Mouse (Mus musculus) kidney, adult 18-20 months (tissue): ENCODE measurements around the gene Fam210b.

Experiments used
- DNase-seq: peaks from one replicate; pipeline ENCODE4 v3.0.0; 2021

Gene Fam210b

DNA sequence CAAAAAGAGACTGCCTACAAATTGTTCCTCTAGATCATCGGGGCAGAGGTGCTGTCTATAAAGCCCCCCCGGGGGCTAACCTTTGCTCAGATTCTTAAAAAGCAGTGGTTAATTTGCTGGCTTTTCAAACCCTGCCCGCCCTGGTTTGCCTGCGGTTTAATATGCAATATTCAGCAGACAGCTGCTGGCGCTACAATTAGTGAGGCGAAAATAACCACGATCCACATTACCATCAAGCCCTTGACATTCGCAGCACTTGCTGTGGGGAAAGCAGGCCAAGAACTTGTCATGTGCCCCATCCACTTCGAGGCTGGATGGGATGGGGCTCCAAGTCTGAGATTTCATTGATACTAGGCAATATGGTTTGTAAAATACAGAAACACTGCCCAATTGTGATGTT, 7.9 kb downstream of the Fam210b start:
- no peak for DNase-seq

GRCm38 (mm10) chr2:172354761-172355160, 9.4 kb downstream of the Fam210b start:
- DNase-seq, result no peak

GRCm38 (mm10) chr2:172355833-172356232, 10.5 kb downstream of the Fam210b start:
- DNase-seq, result no peak

DNA sequence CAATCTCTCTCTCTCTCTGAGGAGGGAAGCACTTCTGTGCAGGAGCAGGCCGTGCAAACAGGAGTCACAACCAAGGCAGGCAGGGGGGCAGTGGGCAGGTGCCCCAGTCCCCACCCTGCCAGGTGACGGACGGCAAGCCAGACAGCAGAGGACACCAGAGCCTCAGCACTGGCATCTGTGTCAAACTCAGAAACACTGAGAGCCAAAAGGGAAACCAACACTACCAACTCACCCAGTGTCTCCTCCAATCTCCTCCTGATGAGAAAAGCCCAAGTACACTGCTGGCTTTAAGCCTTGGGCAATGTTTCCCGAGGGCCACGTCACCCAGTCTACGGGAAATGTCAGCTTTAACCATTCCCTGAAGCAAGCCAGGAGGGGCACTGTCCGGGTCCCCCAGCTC, 17.8 kb downstream of the Fam210b start:
- DNase-seq, result no peak

GRCm38 (mm10) chr2:172370411-172371223, 25.3 kb downstream of the Fam210b start, which contains the start of the genes Aurka and Cstf1:
Gene Aurka, minus strand, starts transcription at chr2:172370535.
Gene Cstf1, plus strand, starts transcription at chr2:172370681.
- peak; percentile 98 for DNase-seq

DNA sequence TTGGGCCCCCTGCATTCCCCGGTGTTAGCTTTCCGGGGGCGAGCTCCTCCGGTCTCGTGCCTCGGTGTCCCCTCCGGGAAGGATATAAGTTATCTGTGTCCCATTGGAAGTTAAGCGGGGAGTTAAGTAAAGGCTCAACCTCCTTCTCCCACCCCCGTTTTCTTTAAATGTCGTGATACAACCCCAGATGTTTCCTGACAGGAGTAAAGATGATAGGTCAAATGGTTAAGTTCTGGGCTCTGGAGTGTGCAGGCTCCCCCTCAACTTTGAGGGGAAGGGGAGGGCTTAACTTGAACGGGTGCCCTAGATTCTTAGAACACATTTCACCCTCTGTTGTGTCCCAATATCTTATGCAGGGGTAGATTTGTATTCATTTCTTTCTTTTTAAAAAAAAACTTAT, 25.9 kb downstream of the Fam210b start:
- no peak for DNase-seq

DNA sequence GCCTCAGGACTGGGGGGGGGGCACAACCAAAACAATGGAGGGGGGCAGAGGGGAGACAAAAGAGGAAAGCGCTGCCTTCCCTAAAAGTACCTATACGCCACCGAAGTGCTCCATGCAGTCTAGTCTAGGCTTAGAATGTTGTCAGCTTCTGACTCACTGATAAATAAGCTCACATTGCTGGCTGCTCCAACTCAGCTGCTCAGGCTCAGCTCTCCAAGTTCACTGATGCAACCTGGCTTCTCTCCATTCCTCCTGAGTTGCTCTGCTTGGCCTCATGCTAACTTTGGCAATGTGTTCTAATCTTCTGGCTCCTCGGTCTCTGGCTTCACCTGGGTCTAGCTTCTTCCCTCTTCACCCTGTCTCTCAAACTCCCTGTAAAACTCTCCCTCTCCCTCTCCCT, 31.2 kb downstream of the Fam210b start:
- DNase-seq, result no peak

DNA sequence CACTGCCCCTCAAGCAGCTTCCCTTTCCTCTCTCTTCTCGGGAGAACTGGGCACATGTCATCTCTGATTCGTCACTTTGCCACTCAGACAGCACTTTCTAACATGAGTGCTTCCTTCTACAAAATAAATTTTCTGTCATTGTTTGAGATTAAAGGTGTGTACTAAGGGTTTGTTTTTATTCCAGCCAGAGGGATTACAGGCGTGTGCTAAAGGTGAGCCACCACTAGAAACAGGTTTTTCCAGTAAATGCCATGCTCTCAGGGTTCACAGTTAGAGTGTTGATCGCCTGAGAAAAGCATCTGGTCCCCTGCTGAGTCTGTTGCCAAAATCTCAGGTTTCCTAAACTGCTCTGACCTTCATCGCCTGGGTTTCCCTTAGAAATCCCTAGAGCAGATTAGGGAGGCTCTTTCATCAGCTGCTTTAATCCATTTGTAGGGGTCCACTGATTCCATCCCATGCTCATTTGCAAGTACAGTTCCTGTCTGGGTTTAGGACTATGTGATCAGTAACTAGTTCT, 31.7 kb downstream of the Fam210b start:
- no peak for DNase-seq

GRCm38 (mm10) chr2:172378332-172378731, 33.0 kb downstream of the Fam210b start:
- DNase-seq, result peak; percentile 22

- no peak for DNase-seq
Observed at GRCm38 (mm10) chr2:172380513-172380912, 35.1 kb downstream of the Fam210b start.

GRCm38 (mm10) chr2:172381341-172381740, 36.0 kb downstream of the Fam210b start:
- DNase-seq, result no peak

GRCm38 (mm10) chr2:172381898-172382297, 36.5 kb downstream of the Fam210b start:
- DNase-seq, result no peak

GRCm38 (mm10) chr2:172384715-172385114, 39.4 kb downstream of the Fam210b start:
- DNase-seq, result no peak

DNA sequence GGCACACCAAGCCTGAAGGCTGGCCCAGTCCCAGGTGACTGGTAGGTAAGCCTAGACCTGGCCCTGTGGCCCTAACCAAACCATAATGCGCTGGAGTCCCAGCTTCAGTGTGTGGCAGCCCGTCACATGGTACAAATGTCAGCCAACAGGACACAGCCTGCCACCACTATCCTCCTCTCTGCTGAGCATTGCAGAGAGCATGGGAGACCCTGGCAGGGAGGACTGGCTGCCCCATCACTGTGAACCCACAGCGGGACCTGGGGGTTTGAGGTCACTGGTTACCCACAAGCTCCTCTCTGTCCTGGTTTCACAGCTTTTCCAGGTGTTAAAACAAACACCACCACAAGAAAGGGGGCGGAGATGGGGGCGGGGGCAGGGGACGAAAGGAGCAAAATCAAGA, 45.0 kb downstream of the Fam210b start:
- DNase-seq, result no peak

DNA sequence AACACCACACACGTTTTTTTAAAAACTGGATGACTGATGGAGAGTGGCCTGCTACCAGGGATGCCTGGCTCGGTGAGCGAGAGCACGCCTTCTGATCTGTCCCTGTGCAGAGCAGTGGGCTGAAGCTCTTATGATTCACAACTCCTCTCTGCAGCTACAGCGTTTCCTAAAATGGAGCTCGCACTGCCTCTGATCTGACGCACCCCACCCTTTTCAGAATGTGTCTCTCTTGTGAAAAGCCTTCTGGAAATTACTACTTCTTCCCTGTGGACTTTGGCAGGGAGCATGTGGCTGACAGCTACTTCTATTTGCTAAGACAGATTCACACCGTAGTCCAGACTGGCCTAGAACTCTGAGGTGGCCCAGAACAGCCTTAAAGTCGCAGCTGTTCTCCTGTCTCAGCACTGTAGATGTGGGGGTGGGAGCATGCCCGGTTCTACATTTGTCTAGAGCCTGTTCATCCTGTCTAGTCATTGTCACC, 46.7 kb downstream of the Fam210b start:
- DNase-seq, result no peak

GRCm38 (mm10) chr2:172393391-172394051, 48.2 kb downstream of the Fam210b start, which contains the start of gene Cass4:
Gene Cass4, plus strand, starts transcription at chr2:172393794.
- DNase-seq, result no peak

- no peak for DNase-seq
Observed at GRCm38 (mm10) chr2:172394052-172394392, 48.7 kb downstream of the Fam210b start.

DNA sequence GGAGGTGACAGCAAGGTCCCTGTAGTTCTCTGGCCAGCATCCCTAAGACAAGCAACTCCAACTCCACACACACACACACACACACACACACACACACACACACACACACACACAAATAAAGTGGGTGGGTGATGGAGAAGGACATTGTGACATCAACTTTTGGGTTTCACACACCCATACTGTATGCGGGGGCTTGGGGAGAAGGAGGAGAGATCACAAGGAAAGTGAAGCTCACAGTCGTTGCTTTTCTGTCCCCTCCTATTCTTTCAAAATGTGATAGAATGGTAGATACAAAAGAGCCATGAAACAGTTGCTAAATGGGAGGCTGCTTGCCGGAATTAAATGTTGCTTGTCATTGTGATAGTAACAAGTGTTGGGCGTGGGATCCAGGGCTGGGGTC, 49.3 kb downstream of the Fam210b start:
- DNase-seq, result no peak

DNA sequence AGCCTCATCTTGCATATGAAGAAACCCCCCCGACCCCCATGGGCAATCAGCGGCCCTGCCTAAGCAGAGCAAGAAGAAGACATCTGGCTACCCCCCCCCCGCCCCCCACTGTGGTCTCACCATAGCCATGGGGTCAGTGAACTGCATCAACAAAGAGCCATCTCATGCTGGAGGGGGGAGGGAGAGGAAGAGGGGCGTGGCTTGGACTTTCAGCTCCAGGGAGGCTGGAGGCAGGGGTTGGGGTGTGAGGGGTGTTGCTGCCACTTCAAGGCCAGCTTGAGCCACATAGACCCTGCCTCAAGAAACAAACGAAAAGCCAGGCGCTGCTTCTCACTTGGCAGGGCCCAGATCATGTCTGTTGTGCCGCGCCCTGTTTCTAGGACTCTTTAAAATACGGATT, 50.6 kb downstream of the Fam210b start:
- DNase-seq, result no peak

GRCm38 (mm10) chr2:172399901-172400300, 54.5 kb downstream of the Fam210b start:
- DNase-seq, result no peak

DNA sequence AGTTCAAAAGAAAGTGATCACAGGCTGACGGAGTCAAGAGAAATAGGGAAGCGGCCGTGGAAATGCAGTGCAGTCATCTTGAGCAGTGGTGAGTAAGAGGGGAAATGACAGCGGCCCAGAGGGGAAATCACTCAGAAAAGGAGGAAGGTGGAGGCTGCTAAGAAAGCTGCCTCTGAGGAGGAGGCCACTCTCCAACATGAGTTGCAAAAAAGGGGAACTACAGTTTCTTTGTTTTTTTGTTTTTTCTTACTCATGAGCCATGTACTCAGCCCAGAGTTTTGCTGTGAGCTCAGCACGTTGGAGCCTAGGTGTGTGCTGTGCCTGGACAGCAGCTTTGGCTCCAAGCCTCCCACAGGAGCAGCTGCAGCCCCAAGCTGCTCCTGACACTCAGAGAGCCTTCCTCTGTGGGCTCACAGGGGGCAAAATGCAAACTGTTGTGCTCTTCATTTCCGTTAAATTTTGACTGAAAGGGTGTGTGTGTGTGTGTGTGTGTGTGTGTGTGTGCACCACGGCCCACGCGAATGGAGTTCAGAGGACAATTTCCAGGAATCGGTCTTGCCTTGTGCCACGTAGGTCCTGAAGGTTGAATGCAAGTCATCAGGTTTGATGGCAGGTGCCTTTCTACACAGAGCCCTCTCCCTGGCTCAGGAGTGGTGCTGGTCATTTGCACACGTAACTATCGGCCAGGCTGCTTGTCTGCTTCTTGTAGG, 55.9 kb downstream of the Fam210b start:
- no peak for DNase-seq

DNA sequence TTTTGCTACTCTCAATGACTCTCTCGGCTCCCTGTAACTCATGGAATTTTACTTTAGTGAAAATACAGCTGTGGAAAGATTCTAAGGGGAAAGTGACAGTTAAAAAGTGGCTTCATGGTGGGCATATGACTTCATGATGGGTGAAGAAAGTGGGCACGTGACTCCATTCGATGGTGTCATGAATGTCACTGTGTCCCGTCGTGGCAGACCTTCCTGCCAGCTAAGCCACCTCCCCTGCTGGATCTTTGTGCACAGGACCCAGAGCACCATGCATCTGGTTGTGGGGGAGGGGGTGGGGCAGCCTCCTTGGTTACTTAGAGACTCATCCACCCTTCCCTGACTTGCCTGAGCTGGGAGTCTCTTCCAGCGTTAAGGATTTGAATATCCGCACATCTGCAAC, 58.9 kb downstream of the Fam210b start:
- DNase-seq, result no peak

GRCm38 (mm10) chr2:172405011-172405410, 59.6 kb downstream of the Fam210b start:
- DNase-seq, result no peak
